Mouse (Mus musculus) hindbrain, embryonic 11.5 days (tissue): ENCODE measurements around the gene Slain2. TPM values are rescaled to one million over a fixed set of nuclear protein-coding genes. Genes with fewer than 3 reads are reported as not detected.
"Not testable (repeated sequence)": the region's sequence is repeated elsewhere in the genome, so short reads cannot be mapped to it uniquely, and the experiment has no call there.

Experiments used
- ATAC-seq: fragments of 200-750 bp; cut with Nextera tagmentation; 2 replicates; pipeline ENCODE4 v1.8.0; 2017; ENCODE audit warnings: mild to moderate bottlenecking, moderate TSS enrichment, moderate library complexity; ENCODE audit not compliant: low FRiP score
- DNase-seq: peaks from one replicate; pipeline ENCODE4 v3.0.0-alpha.2; 2015; ENCODE audit warnings: low spot score
- H3K27ac ChIP-seq: fragments of 300-500 bp; sonication (generic); 2 replicates; pipeline ENCODE4 v1.5.1; 2014; ENCODE audit warnings: mild to moderate bottlenecking, low read depth, low read length
- H3K27me3 ChIP-seq: fragments of 300-500 bp; sonication (generic); 2 replicates; pipeline ENCODE4 v1.6.1; 2014; ENCODE audit warnings: mild to moderate bottlenecking, low read length, moderate library complexity, mixed read lengths; ENCODE audit not compliant: control insufficient read depth, insufficient read depth
- H3K36me3 ChIP-seq: fragments of 300-500 bp; sonication (generic); 2 replicates; pipeline ENCODE4 v1.6.1; 2014; ENCODE audit warnings: mild to moderate bottlenecking, low read length, moderate library complexity, mixed read lengths; ENCODE audit not compliant: control insufficient read depth, insufficient read depth
- H3K4me1 ChIP-seq: fragments of 300-500 bp; sonication (generic); replicated peaks from 2 replicates; pipeline ENCODE4 v1.6.1; 2014; ENCODE audit warnings: low read length, mixed read lengths; ENCODE audit not compliant: control insufficient read depth, insufficient read depth
- H3K4me2 ChIP-seq: fragments of 300-500 bp; sonication (generic); replicated peaks from 2 replicates; pipeline ENCODE4 v1.6.1; 2014; ENCODE audit warnings: mild to moderate bottlenecking, low read depth, low read length
- H3K4me3 ChIP-seq: fragments of 300-500 bp; sonication (generic); 2 replicates; pipeline ENCODE4 v1.5.1; 2014; ENCODE audit warnings: low read depth, low read length
- H3K9ac ChIP-seq: fragments of 300-500 bp; sonication (generic); 2 replicates; pipeline ENCODE4 v1.6.1; 2014; ENCODE audit warnings: low read depth, low read length
- H3K9me3 ChIP-seq: fragments of 300-500 bp; sonication (generic); 2 replicates; pipeline ENCODE4 v1.6.1; 2016; ENCODE audit warnings: low read length; ENCODE audit not compliant: control insufficient read depth
- WGBS: fragments of 180-500 bp; shearing (Covaris S2); extraction: QIAGEN DNeasy Blood & Tissue Kit; methylation state at CpG from one replicate; pipeline ENCODE4 v1.1.7; 2014; 5-methylcytosine and 5-hydroxymethylcytosine counted together
- polyA plus RNA-seq: library from polyadenylated mRNA; unstranded; fragments of >200 nt; fragmentation: Nextera tagmentation; extraction: Ambion mirVana; gene quantifications from 2 replicates; pipeline ENCODE4 v1.2.1, GENCODE M21; 2014

Gene Slain2
- polyA plus RNA-seq, 1 experiment from 2014 or later, result 26.7 TPM

GRCm38 (mm10) chr5:73006784-73007581 is 92.9 kb downstream of the Slain2 start, which contains the start of gene Slc10a4:
TSS of gene Slc10a4 (plus strand) at chr5:73006883.
- 8% methylated on average over 53 of the region's 65 CpGs for WGBS
- Histone ChIP-seq H3K36me3 (no peaks in the 10 kb centered on the region), H3K4me3 (peak within 1 kb of the TSS; percentile 43), H3K4me2 (peak within 1 kb of the TSS; percentile 59), H3K27ac (0 out of 2 replicates have a peak within 1 kb of the TSS, but pooled peaks have one; percentile 42), H3K9me3 (no peaks in the 10 kb centered on the region), H3K27me3 (peaks cover 15% of the 10 kb centered on the region), H3K4me1 (no peaks in the 10 kb centered on the region), H3K9ac (peak within 1 kb of the TSS; percentile 55; the same call in 1 of the 2 replicates)
- ATAC-seq, result peak; percentile 94
- DNase-seq, result peak; percentile 58

- no peak overlapping the region for H3K27ac ChIP-seq
- H3K36me3 ChIP-seq, result no peaks in the 10 kb centered on the region
- peaks cover 15% of the 10 kb centered on the region for H3K27me3 ChIP-seq
- no peaks in the 10 kb centered on the region for H3K9me3 ChIP-seq
- WGBS, result 52% methylated on average over 5 of the region's 5 CpGs
- H3K9ac ChIP-seq, result no peak overlapping the region; the same call in 1 of the 2 replicates
- H3K4me3 ChIP-seq, result peak overlapping the region; percentile 43
- peak overlapping the region; percentile 59; the same call in 1 of the 2 replicates for H3K4me2 ChIP-seq
- ATAC-seq (no peak), DNase-seq (peak; percentile 46)
- H3K4me1 ChIP-seq, result no peaks in the 10 kb centered on the region
These were observed 93.5 kb downstream of the Slain2 start for GRCm38 (mm10) chr5:73007582-73007959.

- H3K36me3 ChIP-seq, DNase-seq, H3K4me2 ChIP-seq, ATAC-seq, H3K4me3 ChIP-seq, H3K9ac ChIP-seq, H3K9me3 ChIP-seq, H3K27ac ChIP-seq, H3K4me1 ChIP-seq: not testable (repeated sequence)
- peaks cover 15% of the 10 kb centered on the region for H3K27me3 ChIP-seq
- WGBS, result 41% methylated on average over 8 of the region's 8 CpGs
These were observed 94.1 kb downstream of the Slain2 start for GRCm38 (mm10) chr5:73008230-73008629.

DNA sequence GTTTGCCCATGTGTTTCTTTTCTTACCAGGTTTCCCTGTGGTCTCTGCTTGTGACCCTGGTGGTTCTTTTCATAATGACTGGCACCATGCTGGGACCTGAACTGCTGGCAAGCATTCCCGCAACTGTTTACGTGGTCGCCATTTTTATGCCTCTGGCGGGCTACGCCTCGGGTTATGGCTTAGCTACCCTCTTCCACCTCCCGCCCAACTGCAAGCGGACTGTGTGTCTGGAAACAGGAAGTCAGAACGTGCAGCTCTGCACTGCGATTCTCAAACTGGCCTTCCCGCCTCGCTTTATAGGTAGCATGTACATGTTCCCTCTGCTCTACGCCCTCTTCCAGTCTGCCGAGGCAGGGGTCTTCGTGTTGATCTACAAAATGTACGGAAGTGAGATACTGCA is 97.7 kb downstream of the Slain2 start:
- H3K9ac ChIP-seq, H3K4me3 ChIP-seq, H3K4me2 ChIP-seq, ATAC-seq, H3K9me3 ChIP-seq, H3K4me1 ChIP-seq, DNase-seq, H3K27ac ChIP-seq, H3K36me3 ChIP-seq: not testable (repeated sequence)
- peaks cover 15% of the 10 kb centered on the region for H3K27me3 ChIP-seq
- 90% methylated on average over 14 of the region's 16 CpGs for WGBS

DNA sequence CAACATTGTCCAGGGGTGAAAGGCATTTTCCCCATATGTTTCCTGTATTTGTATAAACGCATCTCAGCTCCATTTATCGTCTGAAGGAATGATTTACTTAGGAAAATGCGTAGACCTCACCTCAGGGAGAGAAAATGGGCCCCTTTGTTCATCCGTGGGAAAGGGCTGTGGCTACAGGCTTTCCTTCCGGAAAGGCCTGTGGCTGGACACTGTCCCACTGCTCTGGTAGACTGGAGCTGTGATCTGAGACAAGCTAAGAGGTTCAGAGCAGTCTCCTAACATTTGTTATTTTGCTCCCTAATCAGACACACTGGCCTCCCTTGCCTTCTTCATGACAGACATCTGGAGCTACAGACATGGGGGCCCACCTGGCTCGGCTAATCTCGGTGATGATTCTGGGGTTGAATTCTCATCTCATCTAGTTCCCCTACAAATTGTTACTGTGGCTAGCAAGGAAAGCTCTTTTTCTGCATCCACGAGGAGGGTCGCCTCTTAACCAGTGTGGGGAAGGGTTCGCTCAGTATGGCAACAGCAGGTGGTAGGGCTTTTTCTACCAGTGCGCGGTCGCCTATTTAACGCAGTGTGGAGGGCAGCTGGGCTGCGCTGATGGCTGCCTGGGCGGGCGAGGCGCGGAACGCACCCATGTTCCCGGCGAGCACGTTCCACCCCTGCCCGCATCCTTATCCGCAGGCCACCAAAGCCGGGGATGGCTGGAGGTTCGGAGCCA is 98.9 kb downstream of the Slain2 start:
- H3K9ac ChIP-seq, H3K9me3 ChIP-seq, H3K36me3 ChIP-seq, H3K27ac ChIP-seq, H3K27me3 ChIP-seq, H3K4me1 ChIP-seq: not testable (repeated sequence)
- Histone ChIP-seq H3K4me2 (peak overlapping the region; percentile 66), H3K4me3 (peak overlapping the region; percentile 34; the same call in 1 of the 2 replicates)
- WGBS, result 20% methylated on average over 24 of the region's 27 CpGs
- ATAC-seq (peak; percentile 75), DNase-seq (peak; percentile 40)

DNA sequence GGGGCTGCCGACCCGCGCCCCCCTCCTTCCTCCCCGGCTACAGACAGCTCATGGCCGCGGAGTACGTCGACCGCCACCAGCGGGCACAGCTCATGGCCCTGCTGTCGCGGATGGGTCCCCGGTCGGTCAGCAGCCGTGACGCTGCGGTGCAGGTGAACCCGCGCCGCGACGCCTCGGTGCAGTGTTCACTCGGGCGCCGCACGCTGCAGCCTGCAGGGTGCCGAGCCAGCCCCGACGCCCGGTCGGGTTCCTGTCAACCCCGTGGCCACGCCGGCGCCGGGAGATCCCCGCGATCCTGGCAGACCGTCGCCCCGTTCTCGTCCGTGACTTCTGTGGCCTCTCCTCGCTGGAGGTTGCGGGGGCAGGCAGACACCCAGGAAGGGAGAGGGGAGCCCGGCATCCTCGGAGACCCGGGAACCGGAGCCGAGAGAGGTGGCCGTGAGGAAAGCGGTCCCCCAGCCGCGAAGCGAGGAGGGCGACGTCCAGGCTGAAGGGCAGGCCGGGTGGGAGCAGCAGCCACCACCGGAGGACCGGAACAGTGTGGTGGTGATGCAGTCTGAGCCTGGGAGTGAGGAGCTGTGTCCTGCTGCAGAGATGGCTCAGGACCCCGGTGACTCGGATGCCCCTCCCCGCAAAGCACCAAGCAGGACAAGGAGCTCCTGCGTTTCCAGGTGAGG is 99.6 kb downstream of the Slain2 start:
- H3K4me1 ChIP-seq, H3K27ac ChIP-seq, H3K36me3 ChIP-seq, H3K9me3 ChIP-seq, H3K27me3 ChIP-seq: not testable (repeated sequence)
- 2% methylated on average over 40 of the region's 65 CpGs for WGBS
- peak overlapping the region; percentile 47; the same call in 1 of the 2 replicates for H3K9ac ChIP-seq
- DNase-seq (peak; percentile 50), ATAC-seq (peak; percentile 75)
- peak overlapping the region; percentile 66 for H3K4me2 ChIP-seq
- H3K4me3 ChIP-seq, result peak overlapping the region; percentile 34

DNA sequence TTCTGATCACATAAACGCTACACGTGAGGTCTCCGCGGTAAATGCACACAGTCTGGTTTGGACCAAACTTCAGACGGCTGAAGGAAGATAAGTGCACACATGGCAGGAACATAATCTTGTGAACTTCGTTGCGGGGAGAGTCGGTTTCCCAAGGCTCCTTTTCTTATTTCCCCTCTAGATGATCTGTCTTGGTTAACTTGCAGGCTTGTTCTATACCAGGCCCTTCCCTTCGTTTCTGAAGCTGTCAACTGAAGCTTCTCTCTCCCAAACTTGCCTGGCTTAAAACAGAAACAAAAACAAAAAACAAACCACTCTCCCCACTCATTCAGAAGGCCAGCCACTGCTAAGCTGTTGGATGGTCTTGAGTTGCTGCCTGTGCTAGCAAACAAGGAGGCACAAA is 100.6 kb downstream of the Slain2 start:
- no peaks in the 10 kb centered on the region for H3K9me3 ChIP-seq
- peaks cover 2% of the 10 kb centered on the region; the same call in 1 of the 2 replicates for H3K4me1 ChIP-seq
- H3K4me3 ChIP-seq, result no peak overlapping the region
- 61% methylated on average over 9 of the region's 9 CpGs for WGBS
- H3K27me3 ChIP-seq, result peaks cover 4% of the 10 kb centered on the region; the same call in 1 of the 2 replicates
- ATAC-seq, result no peak
- H3K9ac ChIP-seq, result no peak overlapping the region
- H3K4me2 ChIP-seq, result no peak overlapping the region
- peak; percentile 24 for DNase-seq
- H3K36me3 ChIP-seq, result no peaks in the 10 kb centered on the region
- no peak overlapping the region for H3K27ac ChIP-seq

DNA sequence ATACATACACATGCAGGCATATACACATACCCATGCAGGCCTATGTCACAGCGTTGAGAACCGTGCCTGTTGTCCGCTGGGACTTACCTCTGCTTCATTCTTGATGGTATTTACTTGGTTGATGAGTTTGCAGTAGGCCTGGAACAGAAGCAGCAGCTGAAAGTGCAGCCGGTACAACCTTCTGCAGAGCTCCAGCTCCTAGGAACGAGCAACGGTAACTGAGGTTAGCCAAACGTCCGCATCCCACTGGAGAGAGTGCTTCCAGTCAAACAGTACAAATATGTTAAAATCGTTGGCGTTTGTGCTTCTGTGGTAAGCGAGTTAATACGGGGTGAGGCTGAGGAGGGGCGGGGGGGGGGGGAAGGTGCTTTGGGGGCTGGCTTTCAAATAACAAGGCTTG is 109.7 kb downstream of the Slain2 start:
- WGBS, result 91% methylated on average over 13 of the region's 13 CpGs
- DNase-seq (no peak), ATAC-seq (no peak)
- H3K4me3 ChIP-seq, result no peak overlapping the region
- H3K27me3 ChIP-seq, result no peaks in the 10 kb centered on the region
- H3K36me3 ChIP-seq, result 0 out of 2 replicates have a peak, but pooled peaks cover 5% of the 10 kb centered on the region
- no peaks in the 10 kb centered on the region for H3K4me1 ChIP-seq
- H3K4me2 ChIP-seq, result no peak overlapping the region
- no peaks in the 10 kb centered on the region for H3K9me3 ChIP-seq
- H3K9ac ChIP-seq, result no peak overlapping the region
- no peak overlapping the region for H3K27ac ChIP-seq
